Mouse (Mus musculus) kidney, adult 2 months (tissue): ENCODE measurements around the gene Dusp7.

Source experiments
- CTCF ChIP-seq: fragments of 200-500 bp; conservative IDR thresholded peaks from 2 replicates; pipeline ENCODE4 v1.5.1; 2011; ENCODE audit warnings: low read depth, mild to moderate bottlenecking, control low read depth, low read length, moderate library complexity, mixed read lengths; ENCODE audit not compliant: insufficient read depth, insufficient read length
- POLR2A ChIP-seq: fragments of 200-500 bp; IDR thresholded peaks from one replicate; pipeline ENCODE4 v1.6.1; 2011; ENCODE audit warnings: low read depth, low read length, control low read depth

GRCm38 (mm10) chr9:106397733-106398132 is 29.3 kb downstream of the Dusp7 start:
- no peak for TF ChIP-seq CTCF
- TF ChIP-seq POLR2A: no peak
